In the genomic region with DNA sequence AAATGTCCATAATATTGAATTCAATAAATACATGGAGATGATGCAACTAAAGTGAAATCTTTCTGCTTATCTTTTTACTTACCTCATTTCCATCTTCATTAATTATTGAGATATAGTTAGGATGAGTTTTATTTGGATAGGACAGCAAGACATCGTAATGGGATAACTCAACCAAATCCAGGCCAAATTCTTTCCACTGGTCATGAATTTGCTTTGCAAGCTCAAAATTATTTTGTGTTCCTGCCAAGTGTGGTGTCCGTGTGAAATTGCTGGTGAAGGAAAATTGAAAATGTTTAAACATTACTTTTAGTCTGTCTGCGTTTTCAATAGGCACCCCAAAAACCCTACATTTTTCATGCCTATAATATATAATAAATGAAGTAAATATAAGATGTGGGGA, we compare ENCODE assay signal across 29 mouse cellular contexts. TPM values are rescaled to one million over a fixed set of nuclear protein-coding genes. Genes with fewer than 3 reads are reported as not detected.
"Had no signal": no experiment of that assay in that cellular context is flagged by ENCODE, and none has a peak within 500 bp of the region (broad histone marks: within the 10 kb centered on the region; RNA-seq: fewer than 3 reads in every experiment).

No protein-coding gene starts in this region.

- H3K4me3 ChIP-seq: intestine, embryonic 15.5 days; limb, embryonic 12.5 days; limb, embryonic 15.5 days; lung, embryonic 15.5 days; megakaryocyte, embryonic 14.5 days; midbrain, embryonic 10.5 days; midbrain, embryonic 13.5 days; myocyte; neural tube, embryonic 13.5 days had no signal

- H3K27ac ChIP-seq: intestine, embryonic 15.5 days; kidney, postnatal 0 days; limb, embryonic 12.5 days; limb, embryonic 15.5 days; liver, embryonic 14.5 days; lung, embryonic 15.5 days; midbrain, embryonic 10.5 days; midbrain, embryonic 13.5 days; neural tube, embryonic 13.5 days had no signal

- H3K9ac ChIP-seq: intestine, embryonic 15.5 days; limb, embryonic 12.5 days; limb, embryonic 15.5 days; liver, embryonic 14.5 days; liver, postnatal 0 days; lung, embryonic 15.5 days; midbrain, embryonic 13.5 days; neural tube, embryonic 13.5 days had no signal

- ATAC-seq: intestine, embryonic 15.5 days; liver, postnatal 0 days; midbrain, embryonic 13.5 days; midbrain, embryonic 16.5 days had no signal

- H3K27me3 ChIP-seq: intestine, embryonic 15.5 days; limb, embryonic 12.5 days; limb, embryonic 15.5 days; lung, embryonic 15.5 days; megakaryocyte, embryonic 14.5 days; midbrain, embryonic 13.5 days; neural tube, embryonic 13.5 days had no signal

- DNase-seq: left cerebral cortex, postnatal 4 days; liver, postnatal 0 days; lung, postnatal 10 days; lung, postnatal 36 days; thymus, adult 18-20 months; thymus, postnatal 36 days had no signal

- H3K9me3 ChIP-seq: intestine, embryonic 15.5 days; limb, embryonic 12.5 days; limb, embryonic 15.5 days; lung, embryonic 15.5 days; megakaryocyte, embryonic 14.5 days; midbrain, embryonic 10.5 days; midbrain, embryonic 13.5 days; neural tube, embryonic 13.5 days had no signal

- H3K36me3 ChIP-seq: intestine, embryonic 15.5 days; limb, embryonic 12.5 days; limb, embryonic 15.5 days; lung, embryonic 15.5 days; midbrain, embryonic 10.5 days; midbrain, embryonic 13.5 days; neural tube, embryonic 13.5 days had no signal

- H3K4me1 ChIP-seq: intestine, embryonic 15.5 days; limb, embryonic 12.5 days; lung, embryonic 15.5 days; megakaryocyte, embryonic 14.5 days had no signal

- H3K4me2 ChIP-seq: intestine, embryonic 15.5 days; limb, embryonic 12.5 days; limb, embryonic 15.5 days; liver, embryonic 11.5 days; lung, embryonic 15.5 days; midbrain, embryonic 13.5 days; neural tube, embryonic 13.5 days had no signal

RNA-seq across cellular contexts. Expression of a gene that starts 4.1 kb away (rescaled TPM):
- polyA plus RNA-seq: limb, embryonic 12.5 days; liver, embryonic 11.5 days; liver, embryonic 14.5 days; midbrain, embryonic 13.5 days; myocyte; small intestine, adult 2 months had no signal

RNA-seq across cellular contexts. Expression of a gene that starts 23.2 kb away (rescaled TPM):
- total RNA-seq: layer of hippocampus, adult 18-20 months; layer of hippocampus, postnatal 14 days; left cerebral cortex, adult 8-10 months; left cerebral cortex, postnatal 14 days; left cerebral cortex, postnatal 4 days; monocyte, adult 5-6 weeks had no signal
- polyA plus RNA-seq: intestine, embryonic 15.5 days; kidney, postnatal 0 days; limb, embryonic 12.5 days; limb, embryonic 15.5 days; liver, embryonic 11.5 days; liver, embryonic 14.5 days; liver, postnatal 0 days; lung, embryonic 15.5 days; midbrain, embryonic 10.5 days; midbrain, embryonic 13.5 days; midbrain, embryonic 16.5 days; myocyte; neural tube, embryonic 13.5 days; small intestine, adult 2 months; spleen, adult 2 months; stomach, embryonic 16.5 days; testis, adult 2 months; urinary bladder, adult 2 months had no signal
